Mouse (Mus musculus) brain, embryonic 14.5 days (tissue): Measurements from ENCODE around the gene Haspin. TPM values are rescaled to one million over a fixed set of nuclear protein-coding genes. Genes with fewer than 3 reads are reported as not detected.

Source experiments
- DNase-seq: peaks from one replicate; pipeline ENCODE4 v3.0.0-alpha.2; 2011; ENCODE audit warnings: low read depth
- CTCF ChIP-seq: fragments of 200-500 bp; IDR thresholded peaks from 2 replicates; pipeline ENCODE4 v1.5.1; 2012; ENCODE audit warnings: inconsistent platforms, mild to moderate bottlenecking, moderate library complexity, borderline replicate concordance; ENCODE audit not compliant: insufficient read depth, insufficient read length; ENCODE audit errors: extremely low read depth
- POLR2A ChIP-seq: fragments of 200-500 bp; IDR thresholded peaks from 2 replicates; pipeline ENCODE4 v1.6.1; 2012; ENCODE audit warnings: mild to moderate bottlenecking, inconsistent platforms, borderline replicate concordance; ENCODE audit not compliant: poor library complexity, insufficient read depth, insufficient read length, severe bottlenecking; ENCODE audit errors: extremely low read depth
- polyA plus RNA-seq: library from polyadenylated mRNA; depleted of rRNA; stranded (reverse); fragments of >200 nt; gene quantifications from 2 replicates; pipeline ENCODE4 v1.2.3, GENCODE M21; 2012; rRNA removed

Haspin gene
- polyA plus RNA-seq, 1 experiment = 2.1 TPM

GRCm38 (mm10) chr11:73092057-73092456 lies 46.0 kb downstream of the Haspin start:
- DNase-seq = no peak
- TF ChIP-seq POLR2A (no peak), CTCF (no peak)

GRCm38 (mm10) chr11:73090826-73091225 lies 47.3 kb downstream of the Haspin start:
- DNase-seq = no peak
- no peak for TF ChIP-seq POLR2A
- TF ChIP-seq CTCF = no peak

DNA sequence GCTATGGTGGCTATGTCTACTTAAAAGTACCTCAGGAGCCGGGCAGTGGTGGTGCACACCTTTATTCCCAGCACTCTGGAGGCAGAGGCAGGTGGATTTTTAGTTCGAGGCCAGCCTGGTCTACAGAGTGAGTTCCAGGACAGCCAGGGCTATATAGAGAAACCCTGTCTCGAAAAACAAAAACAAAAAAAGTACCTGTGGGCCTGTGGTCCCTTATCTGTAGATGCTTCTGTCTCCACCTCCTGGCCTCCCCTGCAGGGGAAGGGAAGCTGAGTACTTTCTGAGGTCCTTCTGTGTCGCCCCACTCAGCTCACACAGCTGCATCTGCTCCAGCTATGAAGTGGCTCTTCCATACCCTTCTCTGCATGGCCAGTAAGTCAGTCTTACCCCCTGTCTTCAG lies 47.8 kb downstream of the Haspin start, which contains the start of gene Itgae:
TSS of gene Itgae (plus strand) at position 301 of the 400 bp plus-strand sequence.
- TF ChIP-seq CTCF = no peak
- no peak for TF ChIP-seq POLR2A
- no peak for DNase-seq

DNA sequence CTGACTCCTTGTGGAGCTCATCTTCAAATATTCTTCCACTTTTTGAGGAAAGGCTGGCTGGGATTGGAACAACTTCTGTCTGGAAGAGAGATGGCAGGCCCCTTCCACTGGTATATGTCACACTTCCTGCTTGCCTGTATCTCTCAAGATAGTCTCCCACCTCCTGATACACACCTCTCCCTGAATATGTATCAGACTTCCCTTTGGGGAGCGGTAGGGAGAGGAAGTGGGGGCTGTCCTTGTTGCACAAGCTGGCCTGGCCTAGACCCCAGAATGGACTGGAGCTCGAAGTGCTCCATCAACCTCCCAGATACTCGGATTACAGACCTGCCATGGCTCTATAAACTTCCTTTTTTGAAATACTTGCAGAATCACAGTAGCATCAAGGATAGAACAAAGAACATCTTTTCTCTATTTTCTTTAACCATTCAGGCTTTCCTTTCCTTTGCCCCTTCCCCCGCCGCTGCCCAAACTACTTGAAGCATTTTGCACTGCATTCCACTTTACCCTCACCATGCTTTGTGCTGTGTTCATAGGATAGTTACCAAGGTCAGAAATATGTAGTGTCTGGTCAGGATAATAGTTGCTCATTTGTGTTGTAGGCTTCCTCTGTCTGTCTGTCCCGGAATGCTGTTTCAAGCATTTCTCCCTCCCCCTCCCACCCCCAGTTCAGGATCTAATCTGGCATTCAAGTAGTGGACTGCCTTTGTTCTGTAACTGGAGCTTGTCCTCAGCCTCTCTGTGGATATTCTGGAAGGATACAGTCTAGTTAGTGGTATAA lies 50.2 kb downstream of the Haspin start:
- DNase-seq = peak; percentile 22
- TF ChIP-seq CTCF (no peak), POLR2A (no peak)

Other genes with a start within 250 kb of the Haspin start
- gene Atp2a3, start 177.1 kb downstream of the Haspin start, polyA plus RNA-seq = 1.0 and 1.4 TPM in 2 replicates
- 0.35 and 0.49 TPM in 2 replicates for gene P2rx1, start 139.2 kb downstream of the Haspin start, polyA plus RNA-seq
- gene Camkk1, start 119.3 kb downstream of the Haspin start, polyA plus RNA-seq = 18.7 and 20.9 TPM in 2 replicates
- gene Ncbp3, start 90.5 kb downstream of the Haspin start, polyA plus RNA-seq = 5.5 and 8.3 TPM in 2 replicates
- 0.08 and 0.13 TPM in 2 replicates for gene Itgae, start 47.7 kb downstream of the Haspin start, polyA plus RNA-seq
- 0.44 and 0.53 TPM in 2 replicates for gene P2rx5, start 22.1 kb upstream of the Haspin start, polyA plus RNA-seq
- 74.7 and 115 TPM in 2 replicates for gene Emc6, start 38.7 kb upstream of the Haspin start, polyA plus RNA-seq
- gene Tax1bp3, start 38.8 kb upstream of the Haspin start, polyA plus RNA-seq = 91.6 and 112 TPM in 2 replicates
- 25.5 and 25.7 TPM in 2 replicates for gene Ctns, start 60.7 kb upstream of the Haspin start, polyA plus RNA-seq
- 1.5 and 2.0 TPM in 2 replicates for gene Shpk, start 61.2 kb upstream of the Haspin start, polyA plus RNA-seq
- gene Trpv1, start 96.0 kb upstream of the Haspin start, polyA plus RNA-seq = 0.13 and 0.44 TPM in 2 replicates
- gene Trpv3, start 129.1 kb upstream of the Haspin start, polyA plus RNA-seq = 0.14 and 0.27 TPM in 2 replicates
- 0.57 and 0.82 TPM in 2 replicates for gene Aspa, start 191.3 kb upstream of the Haspin start, polyA plus RNA-seq
- gene Gm49340, start 191.4 kb upstream of the Haspin start, polyA plus RNA-seq = not detected in 2 replicates
- gene Spata22, start 191.4 kb upstream of the Haspin start, polyA plus RNA-seq = 0.05 and 0.08 TPM in 2 replicates
- gene Olfr20, start 212.5 kb upstream of the Haspin start, polyA plus RNA-seq = not detected in 2 replicates
- not detected in 2 replicates for gene Olfr376, start 233.0 kb upstream of the Haspin start, polyA plus RNA-seq